Mouse (Mus musculus): ENCODE measurements around the gene Sct.

The Sct gene

GRCm38 (mm10) chr7:141229702-141230101 lies 49.2 kb downstream of the Sct start:
- no peak for DNase-seq (ENCODE audit: low spot score)

All from layer of hippocampus, adult 9-10 months (tissue).